Mouse (Mus musculus): Measurements from ENCODE around the gene Ttc19. TPM values are rescaled to one million over a fixed set of nuclear protein-coding genes. Genes with fewer than 3 reads are reported as not detected.

Ttc19 gene
- total RNA-seq, 2 experiments from 2014 or later: 0.19 to 2.9 TPM

Other genes starting within 250 kb of the Ttc19 start
- gene Adora2b, start 32.5 kb upstream of the Ttc19 start, total RNA-seq (2015; ENCODE audit: low replicate concordance): 2.7 and 3.8 TPM in 2 replicates
- gene Adora2b, start 32.5 kb upstream of the Ttc19 start, total RNA-seq (2017; ENCODE audit: low replicate concordance): 0.70 and 2.6 TPM in 2 replicates
- 0.96 and 2.5 TPM in 2 replicates for gene Zswim7, start 98 bp upstream of the Ttc19 start, total RNA-seq (2015; ENCODE audit: low replicate concordance)
- not detected in 2 replicates for gene Zswim7, start 98 bp upstream of the Ttc19 start, total RNA-seq (2017; ENCODE audit: low replicate concordance)
- gene Pigl, start 177.0 kb downstream of the Ttc19 start, total RNA-seq (2015; ENCODE audit: low replicate concordance): 0.38 and 2.5 TPM in 2 replicates
- 1.1 TPM in 2 replicates for gene Pigl, start 177.0 kb downstream of the Ttc19 start, total RNA-seq (2017; ENCODE audit: low replicate concordance)
- 149 and 283 TPM in 2 replicates for gene Ncor1, start 177.1 kb downstream of the Ttc19 start, total RNA-seq (2015; ENCODE audit: low replicate concordance)
- 146 and 152 TPM in 2 replicates for gene Ncor1, start 177.1 kb downstream of the Ttc19 start, total RNA-seq (2017; ENCODE audit: low replicate concordance)